Mouse (Mus musculus) forebrain, embryonic 14.5 days (tissue): Measurements from ENCODE around the gene Grik4. TPM values are rescaled to one million over a fixed set of nuclear protein-coding genes. Genes with fewer than 3 reads are reported as not detected.
A peak's percentile ranks its signal among the peaks of the same experiment; 100 is the strongest.

Experiments
- ATAC-seq: fragments of 200-750 bp; cut with Nextera tagmentation; 2 replicates; pipeline ENCODE4 v1.8.0; 2017; ENCODE audit warnings: mild to moderate bottlenecking, moderate library complexity
- DNase-seq: peaks from one replicate; pipeline ENCODE4 v3.0.0-alpha.2; 2015; ENCODE audit warnings: low spot score
- H3K27ac ChIP-seq: fragments of 300-500 bp; sonication (generic); 2 replicates; pipeline ENCODE4 v1.5.1; 2014; ENCODE audit warnings: low read depth, mild to moderate bottlenecking, control low read depth, low read length, moderate library complexity
- H3K27me3 ChIP-seq: fragments of 300-500 bp; sonication (generic); replicated peaks from 2 replicates; pipeline ENCODE4 v1.6.1; 2014; ENCODE audit warnings: low read length, control low read depth, mixed read lengths; ENCODE audit not compliant: control insufficient read depth, insufficient read depth
- H3K36me3 ChIP-seq: fragments of 300-500 bp; sonication (generic); 2 replicates; pipeline ENCODE4 v1.6.1; 2014; ENCODE audit warnings: low read length, control low read depth; ENCODE audit not compliant: control insufficient read depth, insufficient read depth
- H3K4me1 ChIP-seq: fragments of 300-500 bp; sonication (generic); 2 replicates; pipeline ENCODE4 v1.6.1; 2014; ENCODE audit warnings: antibody characterized with exemption, low read length, control low read depth; ENCODE audit not compliant: control insufficient read depth, insufficient read depth
- H3K4me2 ChIP-seq: fragments of 300-500 bp; sonication (generic); 2 replicates; pipeline ENCODE4 v1.6.1; 2014; ENCODE audit warnings: mild to moderate bottlenecking, control low read depth, low read length
- H3K4me3 ChIP-seq: fragments of 300-500 bp; sonication (generic); 2 replicates; pipeline ENCODE4 v1.5.1; 2014; ENCODE audit warnings: low read depth, low read length, control low read depth
- H3K9ac ChIP-seq: fragments of 300-500 bp; sonication (generic); 2 replicates; pipeline ENCODE4 v1.6.1; 2014; ENCODE audit warnings: mild to moderate bottlenecking, low read length, control low read depth, moderate library complexity
- H3K9me3 ChIP-seq: fragments of 300-500 bp; sonication (generic); replicated peaks from 2 replicates; pipeline ENCODE4 v1.6.1; 2016; ENCODE audit warnings: low read length, control low read depth, mixed read lengths; ENCODE audit not compliant: control insufficient read depth
- WGBS: fragments of 180-500 bp; shearing (Covaris S2); extraction: QIAGEN DNeasy Blood & Tissue Kit; methylation state at CpG from one replicate; pipeline ENCODE4 v1.1.7; 2014; 5-methylcytosine and 5-hydroxymethylcytosine counted together
- polyA plus RNA-seq: library from polyadenylated mRNA; unstranded; fragments of >200 nt; fragmentation: Nextera tagmentation; extraction: Ambion mirVana; gene quantifications from 2 replicates; pipeline ENCODE4 v1.2.1, GENCODE M21; 2014

Grik4 gene
- polyA plus RNA-seq, 1 experiment from 2014 or later, result 1.4 TPM

DNA sequence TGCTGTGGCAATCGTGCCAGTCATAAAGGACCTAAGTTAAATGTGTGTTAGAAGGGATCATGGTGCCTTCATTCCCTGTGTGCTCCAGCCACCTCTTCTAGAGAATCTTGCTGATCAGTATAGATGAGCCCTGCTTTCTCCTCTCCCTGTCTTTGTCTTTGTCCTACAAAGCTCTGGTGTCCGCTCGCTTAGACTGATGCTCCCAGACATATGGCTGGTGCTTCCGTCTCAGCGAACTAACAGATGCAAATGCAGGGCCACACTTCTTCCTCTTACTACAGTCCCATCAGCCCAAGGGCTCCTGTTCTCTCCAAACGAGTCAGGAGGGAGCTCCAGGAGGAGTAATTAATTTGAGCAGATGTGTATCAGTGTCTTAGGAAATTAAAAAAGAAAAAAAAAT is 71.4 kb downstream of the Grik4 start:
- H3K4me3 ChIP-seq, result no peak overlapping the region
- ATAC-seq, result no peak
- no peak overlapping the region for H3K27ac ChIP-seq
- H3K9ac ChIP-seq, result no peak overlapping the region
- no peaks in the 10 kb centered on the region for H3K36me3 ChIP-seq
- no peak overlapping the region for H3K4me2 ChIP-seq
- H3K9me3 ChIP-seq, result no peaks in the 10 kb centered on the region
- H3K4me1 ChIP-seq, result peaks cover 7% of the 10 kb centered on the region
- H3K27me3 ChIP-seq, result no peaks in the 10 kb centered on the region
- DNase-seq, result no peak
- 70% methylated on average over 6 of the region's 6 CpGs for whole genome bisulfite sequencing

DNA sequence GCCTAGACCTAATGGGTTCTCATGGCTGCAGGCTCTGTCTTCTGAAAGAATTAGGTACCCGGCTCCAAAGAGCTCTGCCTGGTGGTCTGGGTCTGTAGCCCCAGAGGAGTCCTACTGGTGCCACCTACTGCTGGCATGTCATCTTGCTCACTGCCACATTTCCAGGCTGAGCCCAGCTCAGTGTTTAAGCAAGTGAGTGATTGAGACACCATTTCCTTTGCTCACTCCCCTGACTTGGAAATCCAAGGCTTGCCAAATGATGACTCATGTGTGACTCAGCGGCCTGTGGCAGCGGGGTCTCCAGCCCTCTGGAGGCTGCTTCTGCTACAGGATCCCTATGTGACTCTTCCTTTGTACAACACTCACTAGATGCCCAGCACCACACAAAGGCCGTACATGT is 72.6 kb downstream of the Grik4 start:
- Histone ChIP-seq H3K36me3 (no peaks in the 10 kb centered on the region), H3K4me1 (peaks cover 7% of the 10 kb centered on the region; the same call in 1 of the 2 replicates), H3K9me3 (no peaks in the 10 kb centered on the region), H3K9ac (no peak overlapping the region), H3K4me2 (no peak overlapping the region), H3K27ac (no peak overlapping the region), H3K4me3 (no peak overlapping the region), H3K27me3 (no peaks in the 10 kb centered on the region)
- DNase-seq (no peak), ATAC-seq (no peak)
- 91% methylated on average over 4 of the region's 4 CpGs for WGBS

GRCm38 (mm10) chr9:42870257-42870656 is 74.0 kb downstream of the Grik4 start:
- 41% methylated on average over 9 of the region's 9 CpGs for WGBS

DNA sequence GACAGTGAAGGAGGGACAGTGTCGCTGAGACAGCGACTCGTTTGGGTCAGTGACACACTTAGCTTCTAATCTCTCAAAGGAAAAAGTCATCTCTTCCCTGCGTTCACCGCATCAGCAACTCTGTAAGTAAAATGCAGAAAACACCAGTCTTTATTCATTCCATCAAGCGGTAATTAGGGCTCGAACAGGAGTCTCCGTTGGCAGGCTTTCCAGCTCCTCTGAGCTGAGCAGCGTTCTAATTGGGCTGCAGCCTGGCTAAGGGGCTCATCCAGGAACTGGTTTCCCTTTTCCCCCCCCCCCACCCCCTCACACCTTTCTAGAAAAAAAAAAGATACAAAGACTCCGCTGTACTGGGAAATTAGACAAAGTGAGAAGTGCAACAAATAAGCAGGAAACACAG is 75.8 kb downstream of the Grik4 start:
- DNase-seq (peak; percentile 88), ATAC-seq (peak; percentile 73)
- peaks cover 13% of the 10 kb centered on the region for H3K4me1 ChIP-seq

More at GRCm38 (mm10) chr9:42870257-42870656, 74.0 kb downstream of the Grik4 start:
- ATAC-seq (no peak), DNase-seq (no peak)
- no peak overlapping the region for H3K4me3 ChIP-seq
- no peaks in the 10 kb centered on the region for H3K9me3 ChIP-seq
- no peak overlapping the region for H3K9ac ChIP-seq
- peaks cover 13% of the 10 kb centered on the region for H3K4me1 ChIP-seq
- H3K27ac ChIP-seq, result no peak overlapping the region
- H3K4me2 ChIP-seq, result no peak overlapping the region
- H3K27me3 ChIP-seq, result no peaks in the 10 kb centered on the region
- H3K36me3 ChIP-seq, result no peaks in the 10 kb centered on the region

DNA sequence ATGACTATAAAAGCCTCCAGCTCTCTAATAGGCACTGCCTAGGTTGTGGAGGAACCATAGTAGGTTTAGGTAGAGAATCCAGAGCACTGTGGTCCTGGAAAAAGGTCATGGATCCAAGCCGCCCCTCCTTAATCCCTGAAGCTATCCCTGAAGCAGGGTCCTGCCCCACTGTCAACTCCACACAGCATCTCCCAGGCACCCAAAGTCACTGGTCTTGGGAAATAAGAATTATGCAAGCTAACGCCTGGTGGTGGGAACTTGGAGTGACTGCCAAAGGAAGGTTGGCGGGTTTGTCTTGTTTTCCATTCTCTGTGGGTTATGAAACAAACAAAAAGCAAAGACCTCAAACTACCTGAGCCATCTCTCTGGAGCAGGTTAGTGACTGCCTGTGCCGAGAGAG is 77.6 kb downstream of the Grik4 start:
- DNase-seq (no peak), ATAC-seq (no peak)
- WGBS, result 90% methylated on average over 4 of the region's 4 CpGs
- Histone ChIP-seq H3K27ac (no peak overlapping the region), H3K9ac (no peak overlapping the region), H3K4me3 (no peak overlapping the region), H3K4me1 (peaks cover 13% of the 10 kb centered on the region), H3K9me3 (no peaks in the 10 kb centered on the region), H3K36me3 (no peaks in the 10 kb centered on the region), H3K27me3 (no peaks in the 10 kb centered on the region), H3K4me2 (no peak overlapping the region)

More for the DNA sequence above, 75.8 kb downstream of the Grik4 start:
- Histone ChIP-seq H3K27me3 (no peaks in the 10 kb centered on the region), H3K9me3 (no peaks in the 10 kb centered on the region), H3K27ac (no peak overlapping the region; the same call in 1 of the 2 replicates), H3K36me3 (no peaks in the 10 kb centered on the region), H3K9ac (no peak overlapping the region), H3K4me2 (0 out of 2 replicates have a peak overlapping the region, but pooled peaks have one; percentile 14), H3K4me3 (no peak overlapping the region)
- WGBS, result 6% methylated on average over 10 of the region's 10 CpGs

DNA sequence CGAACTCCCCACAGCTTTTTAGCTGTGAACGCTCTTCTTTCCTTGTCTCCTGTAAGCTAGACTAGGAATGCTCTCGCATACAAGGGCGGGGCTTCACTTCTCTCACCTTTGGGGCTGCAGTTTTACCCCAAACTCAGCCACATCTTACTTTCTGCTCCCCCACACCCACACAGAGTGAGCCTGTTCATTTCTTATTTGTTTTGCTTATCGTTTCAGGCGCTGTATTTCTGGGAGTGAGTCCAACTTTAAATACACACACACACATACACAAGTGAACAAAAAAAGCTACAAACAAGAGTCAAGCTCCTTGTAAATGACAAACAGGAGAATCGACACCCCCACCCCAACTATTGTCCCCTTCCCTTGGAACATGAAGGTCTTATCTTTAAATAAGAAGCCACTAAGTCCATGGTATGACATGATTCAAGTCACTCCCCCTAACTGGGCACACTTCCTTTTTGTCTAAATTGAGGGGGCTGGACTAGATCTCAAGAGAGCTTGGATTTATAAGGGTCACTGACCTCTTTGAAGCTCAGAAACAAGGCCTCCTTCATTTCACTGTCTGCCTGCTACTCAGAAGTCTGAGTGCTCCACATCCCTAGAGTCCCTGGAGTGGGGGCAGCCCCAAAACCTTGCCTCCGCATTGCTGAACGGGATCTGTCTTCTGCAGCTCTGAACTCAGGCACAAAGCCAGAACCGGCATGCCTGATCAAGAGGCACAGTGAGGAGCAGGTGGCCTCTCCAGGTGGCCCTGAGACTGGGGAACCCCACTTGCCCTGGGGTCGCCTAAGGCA is 79.1 kb downstream of the Grik4 start:
- H3K36me3 ChIP-seq, result no peaks in the 10 kb centered on the region
- peak; percentile 55 for DNase-seq
- H3K4me3 ChIP-seq, result no peak overlapping the region
- no peak overlapping the region for H3K27ac ChIP-seq
- H3K9me3 ChIP-seq, result no peaks in the 10 kb centered on the region
- no peaks in the 10 kb centered on the region for H3K27me3 ChIP-seq
- H3K9ac ChIP-seq, result no peak overlapping the region
- peaks cover 13% of the 10 kb centered on the region for H3K4me1 ChIP-seq
- WGBS, result 37% methylated on average over 11 of the region's 11 CpGs
- no peak overlapping the region for H3K4me2 ChIP-seq
- 0 out of 2 replicates have a peak, but pooled peaks have one; percentile 33 for ATAC-seq

DNA sequence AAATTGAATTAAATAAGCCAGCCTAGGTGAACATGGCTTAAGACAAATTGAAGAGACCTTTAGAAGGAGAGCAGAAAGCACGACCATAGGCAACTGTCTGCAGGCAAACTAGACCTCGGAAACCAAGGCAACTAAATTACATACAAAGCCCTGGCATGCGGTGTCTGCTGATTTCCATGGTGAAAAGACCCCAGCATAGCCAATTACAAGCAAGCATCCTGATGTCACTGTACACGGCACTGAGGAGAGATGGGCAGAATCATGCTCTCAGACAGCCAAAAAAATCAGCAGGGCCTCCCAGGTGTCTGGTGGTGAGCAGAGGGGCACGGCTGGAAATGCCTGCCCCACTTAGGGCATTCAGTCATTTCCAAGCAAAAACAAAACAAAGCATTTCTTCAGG is 80.9 kb downstream of the Grik4 start:
- Histone ChIP-seq H3K36me3 (no peaks in the 10 kb centered on the region), H3K9ac (no peak overlapping the region), H3K4me1 (peaks cover 11% of the 10 kb centered on the region), H3K4me2 (no peak overlapping the region), H3K27me3 (no peaks in the 10 kb centered on the region), H3K4me3 (no peak overlapping the region), H3K27ac (no peak overlapping the region), H3K9me3 (no peaks in the 10 kb centered on the region)
- ATAC-seq (no peak), DNase-seq (peak; percentile 62)
- WGBS, result 44% methylated on average over 5 of the region's 5 CpGs

GRCm38 (mm10) chr9:42861711-42862110 is 82.6 kb downstream of the Grik4 start:
- Histone ChIP-seq H3K9me3 (no peaks in the 10 kb centered on the region), H3K9ac (no peak overlapping the region), H3K4me1 (peaks cover 6% of the 10 kb centered on the region; the same call in 1 of the 2 replicates), H3K27ac (no peak overlapping the region), H3K4me3 (no peak overlapping the region), H3K4me2 (no peak overlapping the region), H3K36me3 (no peaks in the 10 kb centered on the region), H3K27me3 (no peaks in the 10 kb centered on the region)
- ATAC-seq, result no peak
- no peak for DNase-seq
- 84% methylated on average over 6 of the region's 6 CpGs for WGBS

- no peak overlapping the region for H3K4me2 ChIP-seq
- DNase-seq (no peak), ATAC-seq (no peak)
- peaks cover 6% of the 10 kb centered on the region; the same call in 1 of the 2 replicates for H3K4me1 ChIP-seq
- H3K9ac ChIP-seq, result no peak overlapping the region
- no peaks in the 10 kb centered on the region for H3K36me3 ChIP-seq
- no peaks in the 10 kb centered on the region for H3K9me3 ChIP-seq
- H3K4me3 ChIP-seq, result no peak overlapping the region
- H3K27me3 ChIP-seq, result no peaks in the 10 kb centered on the region
- WGBS, result 88% methylated on average over 11 of the region's 11 CpGs
- H3K27ac ChIP-seq, result no peak overlapping the region
These were observed 83.1 kb downstream of the Grik4 start for GRCm38 (mm10) chr9:42861238-42861637.
